Mouse (Mus musculus): ENCODE data around the gene Ccdc93.

Gene Ccdc93

DNA sequence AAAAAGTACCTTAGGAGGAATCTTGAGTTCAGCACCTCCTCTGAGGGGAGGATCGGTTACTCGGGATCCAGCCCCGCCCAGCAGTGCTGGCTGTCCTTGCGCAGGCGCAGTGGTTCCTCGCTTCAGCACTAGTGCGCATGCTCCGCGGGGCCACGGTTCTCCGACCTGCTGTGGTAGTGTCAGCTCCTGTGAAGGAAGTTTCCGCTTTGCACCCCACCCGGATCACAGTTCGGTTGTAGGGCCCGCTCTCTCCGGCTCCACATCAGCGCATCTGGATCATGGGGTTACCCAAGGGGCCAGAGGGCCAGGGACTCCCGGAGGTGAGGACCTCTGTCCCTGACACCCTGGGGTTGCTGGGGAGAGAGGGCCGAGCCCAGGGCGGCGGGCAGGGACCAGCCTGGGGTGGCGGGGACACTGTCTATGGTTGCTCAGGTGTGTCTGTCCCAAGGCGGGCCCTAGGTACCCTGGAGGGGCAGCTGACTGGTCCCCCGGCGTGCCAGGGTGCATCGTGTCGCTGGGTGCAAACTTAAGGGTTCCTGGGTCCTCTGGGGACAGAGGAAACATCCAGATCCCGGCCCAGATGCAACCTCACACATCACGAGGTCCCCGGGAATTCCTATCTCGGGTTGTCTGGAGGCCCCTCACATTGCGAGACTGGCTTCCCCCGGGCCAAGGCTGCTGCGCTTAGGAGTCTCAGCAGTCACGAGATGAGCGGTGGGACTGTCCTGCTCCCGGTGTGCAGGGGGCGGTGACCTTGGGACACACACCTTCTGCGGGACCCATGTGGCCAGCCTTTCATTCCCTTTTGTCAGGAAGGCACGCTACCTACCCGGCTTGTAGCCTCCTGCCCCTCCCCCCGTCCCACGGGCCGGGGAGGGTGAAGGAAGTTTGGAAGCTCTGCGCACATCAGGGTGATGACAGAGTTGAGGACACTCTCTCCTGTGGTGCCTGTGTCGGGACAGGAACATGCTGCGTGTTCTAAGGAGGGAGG lies at the start of gene Ccdc93:
Gene Ccdc93, plus strand, starts transcription at position 112 of the 991 bp plus-strand sequence.
- DNase-seq, result peak; percentile 100

DNA sequence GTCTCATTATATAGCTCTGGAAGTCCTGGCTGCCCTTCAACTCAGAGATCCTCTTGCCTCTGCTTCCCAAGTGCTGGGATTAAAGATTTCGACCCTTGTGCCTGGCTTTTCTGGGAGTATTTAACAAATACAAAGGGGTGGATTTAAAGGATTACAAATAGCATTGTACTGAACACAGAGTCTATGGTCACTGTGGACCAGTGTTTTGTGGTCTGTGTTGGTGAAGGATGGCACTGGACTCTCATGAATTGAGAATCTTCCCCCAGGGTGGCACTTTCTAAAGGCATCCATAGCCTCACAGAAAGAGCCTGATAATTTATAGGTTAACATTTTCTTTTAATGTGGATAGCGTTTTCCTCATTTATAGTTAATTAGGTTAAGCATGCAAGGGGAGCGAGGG lies 49.3 kb upstream of the Ccdc93 start:
- peak; percentile 51 for DNase-seq

DNA sequence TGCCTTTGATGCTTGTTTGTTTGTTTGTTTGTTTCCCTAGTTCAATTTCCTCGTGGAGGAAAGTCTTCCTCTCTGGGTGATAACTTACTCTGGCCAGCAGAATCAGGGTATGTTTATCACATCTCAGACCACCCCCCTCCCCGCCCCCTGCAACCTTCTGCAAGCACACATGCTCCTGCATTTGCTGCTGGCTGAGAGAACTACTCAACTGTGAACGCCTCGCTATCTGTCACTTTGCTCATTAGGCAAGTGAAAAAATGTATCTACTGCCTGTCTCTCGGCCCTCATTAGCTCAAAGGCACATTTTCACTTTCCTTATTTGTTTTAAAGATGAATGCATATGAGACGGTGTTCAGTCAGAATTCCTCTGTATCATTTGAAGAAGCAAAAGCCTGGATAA lies 42.5 kb upstream of the Ccdc93 start:
- DNase-seq, result no peak

DNA sequence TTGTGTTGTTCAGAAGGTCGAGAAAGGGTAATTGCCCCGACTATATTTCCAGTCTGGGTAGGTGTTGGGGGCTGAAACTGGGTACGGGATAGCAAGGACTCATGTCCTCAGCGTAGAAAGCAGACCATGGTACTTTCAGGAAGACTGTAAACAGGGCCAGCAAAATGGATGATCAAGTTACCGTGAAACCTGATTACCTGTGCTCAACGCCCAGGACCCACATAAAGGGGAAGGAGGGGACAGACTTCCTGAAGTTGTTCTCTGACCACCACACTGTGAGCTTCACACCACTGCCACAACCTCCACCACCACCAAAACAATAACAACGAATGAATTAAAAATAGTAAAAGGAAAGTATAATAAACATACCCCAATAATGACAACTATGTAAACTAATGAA lies 42.1 kb upstream of the Ccdc93 start:
- no peak for DNase-seq

DNA sequence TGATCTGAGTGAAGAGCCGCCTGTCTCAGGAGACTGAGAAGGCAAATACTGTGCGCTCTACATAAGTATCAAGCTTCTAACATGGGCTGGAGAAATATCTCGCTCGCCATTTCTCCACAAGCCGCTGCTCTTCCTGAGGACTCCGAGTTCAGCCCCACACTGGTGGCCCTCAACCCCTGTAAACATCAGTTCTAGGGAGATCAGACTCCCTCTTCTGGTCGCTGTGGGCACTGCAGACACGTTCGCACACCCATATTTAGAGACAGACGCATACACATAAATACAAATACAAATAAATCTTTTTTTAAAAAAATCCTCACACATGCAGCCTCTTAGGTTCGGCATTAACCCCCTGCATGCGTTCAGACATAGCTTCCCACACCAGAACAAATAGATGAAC lies 41.3 kb upstream of the Ccdc93 start:
- DNase-seq, result no peak

DNA sequence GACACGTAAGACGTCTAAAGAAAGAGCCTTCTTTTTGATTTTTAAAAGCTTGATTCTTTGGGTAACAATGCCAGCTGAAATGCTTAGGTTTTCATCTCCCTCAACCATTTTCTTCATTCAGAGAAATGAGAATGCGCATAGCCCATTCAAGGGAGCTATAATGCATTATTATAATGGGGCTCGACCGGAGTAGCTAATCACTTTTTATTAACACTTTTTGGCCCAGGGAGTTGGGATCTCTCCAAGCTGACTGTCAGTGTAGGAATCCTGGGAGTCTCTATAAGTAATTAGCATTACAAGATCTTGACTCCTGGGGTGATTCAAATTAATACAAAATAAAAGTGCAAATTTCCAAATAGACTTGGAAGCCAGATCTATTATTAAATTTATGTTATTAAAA lies 40.8 kb upstream of the Ccdc93 start:
- no peak for DNase-seq

DNA sequence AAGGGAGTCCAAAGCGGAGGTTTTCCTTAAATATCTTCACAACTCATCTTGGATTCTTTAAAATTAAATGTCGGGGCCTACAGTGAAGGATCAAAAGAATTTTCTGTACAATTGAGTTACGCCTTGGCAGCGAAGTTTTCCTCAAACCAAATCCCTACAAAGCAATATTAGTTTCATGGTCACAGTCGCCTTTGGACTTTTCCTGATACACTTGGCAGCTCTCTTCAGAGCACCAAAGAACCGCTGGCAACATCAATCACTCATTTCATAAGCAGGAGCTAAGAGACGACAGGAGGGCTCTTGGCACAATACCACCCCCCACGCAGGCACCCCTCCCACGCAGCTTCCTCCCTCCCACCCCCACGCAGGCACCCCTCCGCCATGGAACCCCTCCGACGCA lies 40.4 kb upstream of the Ccdc93 start:
- no peak for DNase-seq

DNA sequence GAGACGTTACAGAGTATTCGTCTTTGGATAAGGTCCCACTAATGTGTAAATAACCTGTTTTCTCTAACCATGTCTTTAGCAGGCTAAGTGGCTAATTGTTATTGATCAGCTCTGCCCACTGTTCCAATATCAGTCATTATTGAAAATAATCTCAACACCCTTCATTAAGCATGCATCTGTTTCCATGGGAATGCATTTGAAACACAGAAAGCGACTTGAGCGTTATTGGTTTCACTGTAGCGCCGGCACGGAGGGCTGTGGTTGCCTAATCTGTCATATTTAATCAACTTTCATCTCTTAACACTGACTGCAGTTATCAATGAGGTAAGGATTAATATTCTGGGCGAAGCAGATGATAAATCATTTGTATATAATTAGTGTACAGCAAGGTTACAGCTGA lies 40.0 kb upstream of the Ccdc93 start:
- DNase-seq, result no peak

DNA sequence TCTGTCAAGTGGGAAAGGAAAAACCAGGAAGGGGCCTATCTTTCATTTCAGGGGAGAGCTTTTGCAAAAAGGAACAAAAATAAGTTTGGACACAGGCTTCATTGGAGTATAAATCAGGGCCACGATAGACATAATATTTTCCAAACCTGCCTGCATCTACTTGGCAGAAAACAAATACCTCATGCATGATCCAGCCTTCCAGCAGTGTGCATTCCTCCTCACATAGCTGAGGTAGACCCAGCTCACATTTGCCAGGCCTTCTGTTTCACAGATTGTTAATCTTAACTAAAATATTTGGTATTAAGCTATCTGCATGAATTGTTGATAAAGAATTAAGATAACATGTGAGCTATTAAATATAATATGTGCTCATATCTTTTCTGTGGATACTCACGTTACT lies 37.7 kb upstream of the Ccdc93 start:
- no peak for DNase-seq

DNA sequence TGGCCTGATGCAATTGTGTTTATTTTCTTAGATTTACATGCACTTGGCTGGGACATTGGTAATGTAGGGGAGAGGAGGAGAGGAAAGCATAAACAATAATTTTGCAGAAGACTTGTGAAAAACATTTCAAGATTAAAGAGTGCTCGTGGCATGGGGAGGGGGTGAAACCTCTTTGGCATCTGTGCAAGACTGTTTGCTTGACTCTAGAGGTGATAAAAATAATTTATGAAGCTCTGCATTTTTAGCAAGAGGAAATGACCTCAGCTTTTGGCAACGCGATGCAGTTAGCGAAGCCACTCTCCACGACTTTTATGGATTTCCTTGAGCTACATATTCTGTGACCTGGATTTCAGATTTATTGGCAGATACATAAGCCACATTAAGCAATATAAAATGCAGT lies 36.1 kb upstream of the Ccdc93 start:
- DNase-seq, result no peak

DNA sequence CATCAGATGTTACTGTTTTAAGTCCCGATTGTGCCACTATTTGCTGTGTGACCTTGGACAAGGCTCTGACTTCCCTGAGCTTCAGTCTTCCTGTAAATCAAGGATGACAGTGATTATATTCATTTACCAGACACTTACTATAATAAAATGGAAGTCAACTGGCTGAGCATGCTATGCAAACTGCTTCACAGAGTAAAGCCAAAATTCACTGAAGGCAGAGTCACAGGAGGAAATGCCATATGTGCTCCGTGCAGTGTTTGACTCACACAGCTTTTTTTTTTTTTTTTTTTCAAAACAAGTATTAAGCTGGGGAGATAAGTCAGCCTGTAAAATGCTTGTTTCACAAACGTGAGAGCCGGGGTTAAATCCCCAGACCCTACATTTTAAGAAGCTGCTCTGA lies 34.3 kb upstream of the Ccdc93 start:
- DNase-seq, result peak; percentile 21

DNA sequence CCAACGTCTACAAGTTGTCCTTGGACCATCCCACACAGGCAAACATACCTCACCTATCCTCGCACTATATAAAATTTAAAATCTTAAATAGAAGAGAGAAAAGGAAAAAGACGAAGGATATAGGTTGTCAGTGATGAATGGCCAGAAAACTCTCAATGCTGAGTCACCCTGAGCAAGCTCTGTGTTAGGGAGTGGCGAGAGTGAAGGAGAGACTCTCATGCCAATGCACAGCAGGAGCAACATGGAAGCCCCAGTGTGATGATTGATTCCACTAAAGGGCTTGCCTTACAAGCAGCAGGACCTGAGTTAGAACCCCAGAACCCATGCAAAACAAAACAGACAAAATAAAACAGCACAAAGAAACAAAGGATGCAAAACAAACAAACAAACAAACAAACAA lies 32.6 kb upstream of the Ccdc93 start:
- peak; percentile 74 for DNase-seq

DNA sequence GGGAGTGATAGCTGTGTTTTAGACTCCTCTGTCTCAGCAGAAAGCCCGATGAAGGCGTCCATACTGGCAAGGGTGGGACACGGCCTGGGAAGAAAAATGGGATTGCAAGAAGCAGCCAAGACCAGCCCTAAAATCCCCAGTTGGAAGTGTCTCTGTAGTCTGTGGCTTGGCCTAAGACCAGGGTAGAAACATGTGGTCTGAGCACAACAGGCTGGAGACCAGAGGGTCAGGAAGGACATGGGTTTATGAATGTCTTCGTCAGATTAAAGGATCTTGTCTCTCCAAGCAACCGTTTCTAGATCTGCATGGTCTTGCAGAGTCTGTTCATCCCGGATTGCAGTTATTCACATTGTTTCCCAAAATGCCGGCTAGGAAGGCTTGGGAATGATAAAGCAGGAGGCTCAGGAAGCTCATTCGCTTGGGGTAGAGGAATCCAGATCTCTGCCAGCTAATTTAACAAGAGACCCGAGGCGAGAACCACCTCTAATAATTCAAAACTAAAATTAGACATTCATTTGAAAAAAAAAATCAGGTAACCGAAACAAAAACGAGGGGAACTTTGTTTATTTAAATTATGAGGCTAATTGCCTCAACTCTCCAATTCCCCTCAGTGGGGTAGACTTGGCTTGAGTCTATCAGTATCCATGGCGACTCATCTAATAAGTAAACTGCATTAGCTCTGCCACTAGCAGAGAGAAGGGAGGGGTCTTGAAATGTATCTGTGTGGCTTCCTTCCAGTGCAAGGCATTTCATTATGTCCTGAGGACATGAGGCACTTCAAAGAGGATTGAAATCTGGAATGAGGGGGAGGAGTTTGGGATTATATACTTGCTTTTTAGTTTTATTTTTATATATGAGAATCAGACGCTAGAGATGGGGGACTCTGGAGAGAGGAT lies 31.6 kb upstream of the Ccdc93 start:
- peak; percentile 89 for DNase-seq

DNA sequence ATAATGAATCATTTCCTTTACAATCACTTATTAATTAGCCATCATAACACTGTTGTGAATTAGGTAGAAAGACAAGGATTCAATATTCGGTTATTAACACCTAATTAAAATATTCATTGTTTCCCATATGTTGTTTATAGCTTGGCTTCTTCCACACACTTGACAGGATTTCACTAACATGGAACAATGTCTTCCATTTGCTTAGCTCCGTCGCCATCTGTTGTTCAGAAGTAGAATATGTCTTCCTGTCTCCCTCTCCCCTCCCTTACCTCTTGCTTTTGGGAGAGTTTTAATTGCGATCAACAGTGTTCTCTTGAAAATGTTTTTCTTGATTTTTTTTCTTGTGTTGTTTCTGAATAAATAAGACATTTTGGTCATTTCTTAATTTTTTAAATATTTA lies 30.6 kb upstream of the Ccdc93 start:
- peak; percentile 22 for DNase-seq

DNA sequence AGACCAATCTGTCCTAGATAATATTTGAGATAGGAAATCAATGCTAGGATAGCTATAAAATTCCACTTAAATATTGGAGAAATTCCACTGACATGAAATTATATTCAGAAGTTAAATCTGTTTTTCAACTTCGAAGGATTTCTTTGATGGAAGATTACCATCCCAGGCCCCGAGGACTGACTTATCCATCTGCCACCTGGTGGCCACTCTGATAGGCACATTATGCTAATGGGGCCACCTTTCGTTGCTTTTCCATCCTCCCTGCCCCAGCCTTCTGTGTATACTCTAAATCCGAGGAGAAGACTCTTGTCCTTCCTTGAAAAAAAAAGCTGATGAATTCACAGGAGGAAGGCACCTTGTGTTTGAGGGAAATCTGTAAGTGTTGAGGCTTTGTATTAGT lies 11.8 kb upstream of the Ccdc93 start:
- no peak for DNase-seq

DNA sequence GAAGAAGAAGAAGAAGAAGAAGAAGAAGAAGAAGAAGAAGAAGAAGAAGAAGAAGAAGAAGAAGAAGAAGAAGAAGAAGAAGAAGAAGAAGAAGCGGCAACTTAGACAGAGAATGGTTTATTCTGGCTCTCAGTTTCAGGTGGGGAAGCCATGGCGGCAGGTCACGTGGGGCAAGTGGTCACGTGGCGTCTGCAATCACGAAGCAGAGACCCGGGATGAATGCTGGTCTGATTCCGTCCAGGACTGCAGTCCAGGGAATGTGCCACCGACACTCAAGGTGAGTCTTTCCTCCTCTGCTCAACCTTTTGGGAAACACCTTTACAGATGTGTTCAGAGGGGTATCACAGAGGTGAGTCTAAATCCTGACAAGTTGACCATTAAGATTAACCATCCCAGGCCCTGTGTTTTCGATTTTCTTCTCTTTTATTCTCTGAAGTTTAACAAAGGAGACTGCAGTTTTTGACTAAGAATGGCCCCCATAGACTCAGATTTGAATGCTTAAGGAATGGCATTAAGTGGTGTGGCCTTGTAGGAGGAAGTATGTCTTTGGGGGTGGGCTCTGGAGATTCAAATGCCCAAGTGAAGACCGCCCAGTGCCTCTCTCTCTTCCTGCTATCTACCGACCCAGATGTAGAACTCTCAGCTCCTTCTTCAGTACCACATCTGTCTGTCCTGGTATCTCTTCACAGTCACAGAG lies 11.1 kb upstream of the Ccdc93 start:
- DNase-seq, result no peak

DNA sequence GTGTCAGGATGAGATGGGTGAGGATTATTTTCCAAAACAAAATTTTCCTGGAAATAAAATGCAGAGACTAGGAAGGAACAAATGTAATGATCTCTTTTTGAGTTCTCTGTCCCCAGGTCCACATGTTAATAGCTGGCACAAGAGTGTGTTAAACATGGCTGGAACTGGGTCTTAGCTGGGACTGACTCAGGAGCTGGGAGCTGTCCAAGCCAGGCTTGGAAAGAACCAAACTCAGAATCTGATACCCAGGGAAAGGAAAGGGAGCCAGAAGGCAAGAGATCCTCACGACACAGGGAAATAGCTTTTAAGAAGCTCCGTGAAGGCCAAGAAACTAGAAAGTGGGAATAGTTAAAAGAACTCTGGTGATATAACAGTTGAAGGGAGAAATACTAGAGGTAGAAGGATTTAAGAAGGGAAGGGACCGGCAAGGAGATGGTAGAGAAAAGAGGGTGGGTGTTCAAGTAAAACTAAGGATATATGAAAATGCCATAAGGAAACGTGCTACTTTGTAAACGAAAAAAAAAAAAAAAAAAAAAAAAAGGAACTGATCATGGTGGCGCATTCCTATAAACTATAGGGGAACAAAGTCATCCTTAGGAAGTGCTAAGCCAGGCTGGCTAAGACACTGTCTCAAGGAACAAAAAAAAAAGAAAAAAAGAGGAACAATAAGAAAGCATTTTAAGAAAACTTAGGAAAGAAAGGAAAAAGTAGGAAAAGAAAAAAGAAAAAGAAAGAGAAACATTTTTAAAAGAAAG lies 489 bp upstream of the Ccdc93 start:
- DNase-seq, result peak; percentile 90

DNA sequence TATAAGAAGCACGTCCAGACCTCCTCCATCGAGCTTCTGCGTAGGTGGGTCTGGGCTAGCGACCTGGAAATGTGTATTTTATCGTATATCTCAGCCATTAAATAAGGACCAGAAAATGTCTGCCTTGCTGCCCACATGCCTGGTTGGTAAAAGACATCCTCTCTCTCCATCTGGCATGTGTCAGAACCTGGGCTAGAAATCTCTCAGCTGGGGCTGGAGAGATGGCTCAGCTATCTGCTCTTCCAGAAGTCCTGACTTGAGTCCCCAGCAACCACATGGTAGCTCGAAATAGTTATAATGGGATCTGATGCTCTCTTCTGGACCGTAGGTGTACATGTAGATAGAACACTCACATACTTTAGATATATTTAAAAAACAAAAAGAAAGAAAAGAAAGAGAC lies 5.1 kb downstream of the Ccdc93 start:
- no peak for DNase-seq

DNA sequence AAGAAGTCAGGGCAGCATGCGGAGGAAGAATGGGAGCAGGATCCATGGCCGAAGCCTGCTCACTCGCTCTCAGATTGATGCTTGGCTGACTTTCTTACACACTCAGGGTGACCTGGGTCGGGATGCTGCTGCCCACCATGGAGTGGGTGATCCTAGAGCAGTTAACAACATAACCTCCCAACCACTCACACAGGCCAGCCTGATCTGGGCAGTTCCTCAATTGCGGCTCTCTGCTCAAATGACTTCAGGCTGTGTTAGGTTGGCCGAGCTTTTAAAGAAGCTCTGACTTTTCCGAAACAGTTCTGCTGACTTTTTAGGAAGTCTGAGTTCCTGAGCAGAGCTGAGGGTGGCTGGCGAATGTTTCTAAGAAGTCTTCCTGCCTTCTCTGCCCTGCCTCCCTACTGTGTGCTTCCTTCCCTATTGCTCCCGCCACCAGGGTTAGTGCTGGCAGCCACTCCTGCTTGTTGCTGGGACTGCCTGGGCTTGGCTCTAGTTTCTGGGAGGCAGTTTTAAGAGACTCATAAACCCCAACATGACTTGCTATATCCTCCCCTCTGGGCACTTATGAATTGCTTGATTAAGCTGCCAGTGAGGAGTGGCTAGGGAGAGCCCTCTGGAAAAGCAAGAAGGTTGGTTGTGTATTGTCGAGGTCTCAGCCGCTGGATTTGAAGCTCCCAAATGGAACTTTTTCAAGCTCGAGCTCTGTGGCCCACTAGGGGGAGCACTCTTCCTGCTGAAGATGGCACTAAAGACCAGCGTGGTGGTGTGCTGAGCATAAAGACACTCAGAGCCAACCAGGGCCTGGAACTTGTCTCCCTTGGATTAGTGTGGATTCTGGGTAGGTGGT lies 9.9 kb downstream of the Ccdc93 start:
- DNase-seq, result peak; percentile 91

DNA sequence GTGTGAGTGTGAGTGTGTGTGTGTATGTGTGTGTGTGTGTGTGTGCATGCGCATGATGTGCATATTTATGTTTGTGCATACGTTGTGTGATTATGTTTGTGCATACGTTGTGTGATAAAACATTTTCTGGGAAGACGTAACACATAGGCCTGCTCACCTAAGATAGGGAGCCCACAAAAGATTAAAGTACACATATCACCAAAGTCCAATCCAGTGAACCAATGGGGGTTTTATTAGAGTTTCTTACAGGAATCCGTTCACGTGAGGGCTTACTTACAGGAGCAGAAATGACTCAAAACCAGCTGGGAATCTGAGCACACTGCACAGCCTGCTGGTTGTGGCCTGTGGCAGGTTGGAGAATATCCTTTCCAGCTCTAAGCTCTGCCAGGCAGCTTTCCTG lies 13.3 kb downstream of the Ccdc93 start:
- no peak for DNase-seq

DNA sequence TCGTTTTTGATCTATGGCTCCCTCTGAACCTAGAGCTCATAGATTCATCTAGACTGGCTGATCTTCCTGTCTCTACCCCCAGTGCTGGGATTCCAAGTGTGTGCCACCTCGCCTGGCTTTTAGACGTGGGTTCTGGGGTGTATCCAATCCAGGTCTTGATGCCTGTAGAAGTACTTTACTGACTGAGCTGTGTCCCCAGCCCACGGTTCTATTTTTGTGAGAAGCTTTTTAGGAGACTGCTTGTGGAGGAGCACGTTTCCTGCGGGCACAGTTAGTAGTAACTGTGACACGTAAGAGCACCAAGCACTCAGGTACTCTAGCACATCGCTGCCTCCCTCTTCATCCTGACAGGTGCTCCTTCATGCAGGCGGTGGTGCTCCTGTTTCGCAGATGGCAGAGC lies 16.4 kb downstream of the Ccdc93 start:
- no peak for DNase-seq

All from heart, adult 11 months (tissue).